Mouse (Mus musculus): ENCODE results near the gene Tdrd12. TPM values are rescaled to one million over a fixed set of nuclear protein-coding genes. Genes with fewer than 3 reads are reported as not detected.

Gene Tdrd12
- not detected for total RNA-seq (2023)

DNA sequence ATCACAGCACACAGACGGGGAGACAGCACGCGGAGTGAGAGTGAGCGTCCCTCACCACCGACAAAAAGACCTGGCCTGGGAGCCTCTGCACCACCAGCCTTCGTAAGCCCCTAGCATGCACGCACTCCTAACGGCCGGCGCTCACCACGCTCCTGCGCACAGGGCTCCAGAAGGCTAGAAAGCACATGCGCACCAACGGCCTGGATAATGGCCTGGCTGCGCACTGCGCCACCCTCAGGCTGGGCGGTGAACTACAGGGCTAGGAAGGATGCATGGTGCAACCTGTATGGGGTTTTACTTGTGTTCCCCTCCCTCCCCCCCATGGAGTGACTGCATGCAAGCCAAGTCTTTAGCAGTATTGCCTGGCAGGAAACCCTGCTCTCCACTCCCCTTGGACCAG is at the start of gene Tdrd12:
TSS of gene Tdrd12 (minus strand) at position 184 of the 400 bp plus-strand sequence.

DNA sequence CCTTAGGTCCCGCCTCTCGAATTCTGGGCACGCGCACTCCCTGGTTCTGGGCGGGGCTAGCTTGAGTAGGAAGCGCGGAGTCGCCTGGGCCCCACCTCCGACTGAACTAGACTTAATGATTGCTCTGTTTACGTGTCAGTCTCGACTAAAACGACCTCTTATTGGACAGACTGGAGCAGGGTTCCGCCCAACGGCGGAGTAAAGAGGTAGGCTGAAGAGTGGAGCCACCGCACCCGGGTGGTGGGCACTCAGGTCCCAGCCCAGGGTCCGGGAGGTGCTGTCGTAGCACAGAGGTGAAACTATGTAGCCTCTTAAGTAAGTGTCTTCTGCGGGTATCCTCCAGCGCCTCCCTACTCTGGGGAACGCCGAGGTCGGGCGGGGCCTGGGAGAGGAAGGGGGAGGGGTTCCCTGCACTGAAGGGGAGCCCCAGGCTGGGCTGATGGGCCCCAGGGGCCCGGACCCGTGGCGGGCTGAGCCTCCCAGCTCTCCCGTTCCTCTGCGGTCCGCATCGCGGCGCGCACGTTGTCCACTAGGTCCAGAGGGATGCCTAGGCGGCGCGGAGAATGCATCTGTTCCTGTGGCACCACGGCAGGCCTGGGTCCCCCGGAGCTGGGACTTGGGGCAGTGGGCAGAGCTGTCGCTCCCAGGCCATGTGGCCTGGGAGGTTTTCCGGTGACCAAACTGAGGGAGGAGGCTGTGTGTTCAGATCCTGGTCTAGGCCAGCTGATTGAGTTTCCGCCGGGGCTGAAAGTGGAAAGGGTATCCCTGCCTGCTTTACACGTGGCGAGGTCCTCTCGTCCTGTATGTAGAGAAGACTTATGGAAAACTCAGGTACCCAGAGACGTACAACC is 48.7 kb upstream of the Tdrd12 start, which contains the start of gene Ankrd27:
TSS of gene Ankrd27 (plus strand) at position 190 of the 851 bp plus-strand sequence.

DNA sequence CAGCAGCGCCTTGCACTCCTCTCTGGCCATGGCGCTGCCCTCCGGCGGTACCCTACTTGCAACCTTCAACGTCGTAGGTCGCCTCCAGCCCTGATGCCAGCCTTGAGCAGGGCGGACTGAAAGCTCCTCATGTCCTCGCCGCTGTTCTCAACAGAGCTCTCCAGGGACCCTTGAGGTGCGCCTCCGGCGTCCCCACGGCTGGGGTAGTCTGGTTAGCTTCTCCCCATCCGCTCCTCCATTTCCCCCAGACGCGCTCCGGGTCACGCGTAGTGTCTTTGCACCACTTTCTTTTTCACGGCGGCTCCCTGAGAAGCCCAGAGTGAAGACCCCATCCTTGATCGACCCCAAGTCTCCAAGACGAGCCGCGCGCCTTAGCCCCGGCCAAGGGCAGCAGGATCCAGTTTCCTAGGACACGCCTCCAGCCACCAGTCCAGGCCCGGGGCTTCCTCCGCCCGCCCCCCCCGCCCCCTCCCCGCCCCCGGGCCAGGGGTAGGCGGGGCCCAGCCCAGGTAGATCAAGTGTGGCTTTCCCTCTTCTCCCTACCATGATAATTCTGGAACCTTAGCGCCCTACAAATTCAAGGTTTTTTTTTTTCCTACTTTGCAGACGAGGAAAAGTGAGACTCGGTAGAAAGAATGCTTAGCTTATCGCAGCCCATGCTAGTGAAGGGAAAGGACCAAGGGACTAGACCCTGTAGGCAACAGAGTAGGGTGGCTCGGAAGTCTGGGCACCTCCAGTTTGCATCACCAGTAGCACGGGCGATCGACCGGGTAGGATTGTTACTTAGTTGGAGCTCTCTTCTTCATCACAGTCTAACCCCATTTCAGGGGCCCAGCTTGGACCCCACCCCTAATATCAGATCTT is 47.9 kb upstream of the Tdrd12 start, which contains the start of gene Rgs9bp:
TSS of gene Rgs9bp (minus strand) at position 392 of the 864 bp plus-strand sequence.

GRCm38 (mm10) chr7:35556205-35556603 is 18.7 kb upstream of the Tdrd12 start, which contains the start of gene Nudt19:
Gene Nudt19, minus strand, starts transcription at chr7:35556304.

DNA sequence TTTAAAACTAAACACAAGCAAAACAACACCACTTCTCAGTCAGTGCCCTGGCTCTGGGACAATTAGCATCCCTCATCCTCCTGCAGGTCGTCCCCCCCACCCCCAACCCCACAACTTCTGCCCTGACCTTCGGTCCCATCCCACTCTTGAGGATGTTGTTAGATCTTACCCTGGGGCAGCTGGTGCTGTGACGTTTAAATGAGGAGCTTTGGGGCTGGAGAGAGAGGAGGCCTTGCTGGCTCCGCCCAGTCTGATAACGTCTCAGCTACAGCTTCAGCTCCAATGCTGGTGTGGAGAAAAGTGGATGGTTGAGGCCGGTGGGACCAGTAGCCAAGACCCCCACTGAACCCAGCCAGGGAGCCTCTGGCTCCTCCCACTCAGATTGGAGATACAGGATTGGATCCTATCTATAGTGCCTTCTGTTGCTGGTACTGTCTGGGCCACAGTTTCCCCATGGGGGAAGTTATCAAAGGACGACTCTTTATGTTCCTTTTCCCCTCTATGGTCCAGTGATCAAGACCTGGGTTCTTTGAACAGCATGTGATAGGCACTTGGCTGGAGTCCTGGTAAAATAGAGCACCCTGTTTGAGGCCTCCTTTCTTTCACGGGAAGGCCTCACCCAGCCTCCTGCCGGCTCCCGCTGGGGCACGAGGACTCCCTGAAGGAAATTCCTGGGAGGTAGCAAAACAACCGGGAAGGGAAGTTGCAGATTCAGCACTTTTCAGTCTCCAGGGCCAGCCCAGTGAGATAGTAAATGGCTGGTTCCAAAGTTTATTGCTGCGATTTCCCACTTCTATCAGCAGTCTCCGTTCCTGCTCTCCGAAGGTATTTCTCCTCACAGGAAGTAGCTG is 89.3 kb downstream of the Tdrd12 start, which contains the start of gene Slc7a9:
TSS of gene Slc7a9 (plus strand) at position 801 of the 851 bp plus-strand sequence.

Other genes starting within 250 kb of the Tdrd12 start
- gene Gpatch1, start 219.3 kb downstream of the Tdrd12 start, total RNA-seq (2023), result 10 to 100 TPM; 16.5 to 18.6 TPM
- under 1 TPM; 0.46 to 0.77 TPM for gene Rhpn2, start 203.6 kb downstream of the Tdrd12 start, total RNA-seq (2023)
- 10 to 100 TPM; 11.6 to 15.0 TPM for gene Faap24, start 140.9 kb downstream of the Tdrd12 start, total RNA-seq (2023)
- 10 to 100 TPM; 39.2 to 47.8 TPM for gene Cep89, start 140.7 kb downstream of the Tdrd12 start, total RNA-seq (2023)
- not detected for gene Slc7a9, start 88.9 kb downstream of the Tdrd12 start, total RNA-seq (2023)
- gene Nudt19, start 18.6 kb upstream of the Tdrd12 start, total RNA-seq (2023), result 10 to 100 TPM; 26.4 to 32.5 TPM
- under 1 TPM in 1 of 2 experiments, not detected in 1; 0.09 TPM for gene Rgs9bp, start 47.8 kb upstream of the Tdrd12 start, total RNA-seq (2023)
- gene Ankrd27, start 48.5 kb upstream of the Tdrd12 start, total RNA-seq (2023), result 10 to 100 TPM; 43.7 to 51.3 TPM
- 10 to 100 TPM; 49.4 to 53.5 TPM for gene Pdcd5, start 109.8 kb upstream of the Tdrd12 start, total RNA-seq (2023)
- 10 to 100 TPM; 50.6 to 56.5 TPM for gene Dpy19l3, start 216.7 kb upstream of the Tdrd12 start, total RNA-seq (2023)